Mouse (Mus musculus) limb, embryonic 12.5 days (tissue): Measurements from ENCODE around the gene Inf2. TPM values are rescaled to one million over a fixed set of nuclear protein-coding genes. Genes with fewer than 3 reads are reported as not detected.

Source experiments
- ATAC-seq: fragments of 200-750 bp; cut with Nextera tagmentation; 2 replicates; pipeline ENCODE4 v1.8.0; 2017; ENCODE audit warnings: low read depth, moderate TSS enrichment; ENCODE audit not compliant: insufficient number of reproducible peaks, insufficient read depth, low FRiP score, low TSS enrichment
- H3K27ac ChIP-seq: fragments of 300-500 bp; sonication (generic); 2 replicates; pipeline ENCODE4 v1.5.1; 2016; ENCODE audit warnings: mild to moderate bottlenecking, moderate library complexity
- H3K27me3 ChIP-seq: fragments of 300-500 bp; sonication (generic); 2 replicates; pipeline ENCODE4 v1.6.1; 2016; ENCODE audit warnings: mild to moderate bottlenecking, moderate library complexity
- H3K36me3 ChIP-seq: fragments of 300-500 bp; sonication (generic); 2 replicates; pipeline ENCODE4 v1.6.1; 2016; ENCODE audit warnings: mild to moderate bottlenecking, moderate library complexity
- H3K4me1 ChIP-seq: fragments of 300-500 bp; sonication (generic); replicated peaks from 2 replicates; pipeline ENCODE4 v1.6.1; 2016
- H3K4me2 ChIP-seq: fragments of 300-500 bp; sonication (generic); 2 replicates; pipeline ENCODE4 v1.6.1; 2016; ENCODE audit warnings: mild to moderate bottlenecking, moderate library complexity
- H3K4me3 ChIP-seq: fragments of 300-500 bp; sonication (generic); replicated peaks from 2 replicates; pipeline ENCODE4 v1.5.1; 2016; ENCODE audit warnings: mild to moderate bottlenecking
- H3K9ac ChIP-seq: fragments of 300-500 bp; sonication (generic); replicated peaks from 2 replicates; pipeline ENCODE4 v1.6.1; 2016; ENCODE audit warnings: mild to moderate bottlenecking, moderate library complexity
- H3K9me3 ChIP-seq: fragments of 300-500 bp; sonication (generic); 2 replicates; pipeline ENCODE4 v1.6.1; 2016; ENCODE audit warnings: mild to moderate bottlenecking, moderate library complexity
- WGBS: fragments of 180-500 bp; shearing (Covaris S2); methylation state at CpG from one replicate; pipeline ENCODE4 v1.1.7; 2016; 5-methylcytosine and 5-hydroxymethylcytosine counted together
- polyA plus RNA-seq: library from polyadenylated mRNA; unstranded; fragments of >200 nt; fragmentation: Nextera tagmentation; extraction: Ambion mirVana; gene quantifications from 2 replicates; pipeline ENCODE4 v1.2.1, GENCODE M21; 2016

The Inf2 gene
- polyA plus RNA-seq, 1 experiment from 2014 or later: 2.0 TPM

DNA sequence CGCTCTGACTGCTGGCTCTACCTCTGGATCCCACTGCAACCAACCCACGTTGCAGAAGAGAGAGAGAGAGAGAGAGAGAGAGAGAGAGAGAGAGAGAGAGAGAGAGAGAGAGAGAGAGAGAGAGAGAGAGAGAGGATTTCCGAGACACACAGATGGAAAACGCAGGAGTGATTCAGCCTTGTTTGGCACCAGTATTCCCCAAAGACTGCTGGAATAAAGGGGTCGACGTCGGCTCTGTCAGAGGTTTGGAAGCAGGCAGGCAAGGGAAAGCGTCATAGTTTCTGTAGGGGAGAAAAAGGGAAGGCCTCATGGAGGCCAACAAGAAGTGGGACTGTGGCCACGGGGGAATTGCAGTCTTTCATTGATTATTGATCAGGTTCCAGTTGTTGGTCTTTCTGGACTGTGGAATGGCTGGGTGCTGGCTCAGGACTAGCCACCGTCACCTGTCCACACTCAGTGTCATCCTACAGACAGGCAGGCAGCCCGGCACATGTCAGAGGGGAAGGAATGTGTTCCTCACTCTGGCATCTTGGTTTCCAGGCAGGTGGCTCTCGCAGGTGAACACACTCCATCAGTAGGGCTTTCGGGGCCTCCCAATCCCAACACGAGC lies 8.4 kb downstream of the Inf2 start:
- H3K4me2 ChIP-seq: no peak overlapping the region
- 77% methylated on average over 14 of the region's 14 CpGs for WGBS
- H3K36me3 ChIP-seq: no peaks in the 10 kb centered on the region
- no peaks in the 10 kb centered on the region for H3K9me3 ChIP-seq
- H3K27me3 ChIP-seq: no peaks in the 10 kb centered on the region
- H3K4me1 ChIP-seq: peaks cover 36% of the 10 kb centered on the region
- no peak overlapping the region for H3K4me3 ChIP-seq
- H3K9ac ChIP-seq: no peak overlapping the region
- no peak overlapping the region for H3K27ac ChIP-seq
- ATAC-seq: no peak

DNA sequence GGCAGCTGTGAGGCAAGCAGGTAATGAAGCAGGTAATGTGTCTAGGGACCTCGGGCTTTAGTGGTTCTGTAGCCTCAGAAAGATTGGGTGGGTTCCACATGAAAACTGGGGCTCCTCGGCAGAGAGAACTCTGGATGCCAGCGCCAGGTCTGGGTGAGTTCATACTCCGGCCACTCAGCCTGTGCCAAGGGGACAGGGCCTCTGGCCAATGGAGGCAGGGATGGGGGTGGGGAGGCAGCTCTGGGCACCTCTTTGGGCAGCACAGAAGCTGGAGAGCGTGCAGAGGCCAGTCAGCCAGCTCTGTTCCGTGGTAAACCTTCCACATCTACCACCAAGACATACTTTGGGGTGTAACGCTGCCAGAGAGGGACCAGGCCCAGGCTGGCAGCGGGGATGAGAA lies 9.0 kb downstream of the Inf2 start:
- peaks cover 40% of the 10 kb centered on the region for H3K4me1 ChIP-seq

DNA sequence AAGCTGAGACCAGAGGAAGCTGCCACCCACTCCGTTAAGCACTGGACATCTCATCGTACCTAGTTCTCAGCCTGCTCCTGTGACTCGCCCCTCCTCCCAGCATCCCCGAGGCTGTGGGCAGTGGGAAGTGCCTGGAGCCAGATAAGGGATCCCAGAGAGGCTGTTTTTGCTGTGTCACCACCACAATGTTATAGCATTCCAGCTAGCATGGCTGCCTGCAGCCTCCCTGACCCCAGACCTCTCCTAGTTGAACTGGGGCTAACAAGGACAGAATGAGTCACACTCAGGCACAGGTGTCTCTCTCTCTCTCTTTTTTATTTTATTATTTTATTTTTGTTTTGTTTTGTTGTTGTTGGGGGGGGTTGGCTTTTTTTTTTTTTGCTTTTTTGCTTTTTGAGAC lies 10.6 kb downstream of the Inf2 start:
- Histone ChIP-seq H3K9me3 (no peaks in the 10 kb centered on the region), H3K27me3 (no peaks in the 10 kb centered on the region), H3K36me3 (no peaks in the 10 kb centered on the region), H3K4me3 (no peak overlapping the region), H3K4me2 (no peak overlapping the region), H3K4me1 (peaks cover 34% of the 10 kb centered on the region), H3K9ac (no peak overlapping the region), H3K27ac (no peak overlapping the region)
- ATAC-seq: no peak
- WGBS: 27% methylated on average over 4 of the region's 4 CpGs

More for the DNA sequence above, 9.0 kb downstream of the Inf2 start:
- H3K27me3 ChIP-seq: no peaks in the 10 kb centered on the region
- WGBS: 85% methylated on average over 8 of the region's 8 CpGs
- no peaks in the 10 kb centered on the region for H3K36me3 ChIP-seq
- H3K9me3 ChIP-seq: no peaks in the 10 kb centered on the region
- H3K9ac ChIP-seq: no peak overlapping the region
- H3K4me2 ChIP-seq: no peak overlapping the region
- ATAC-seq: no peak
- H3K4me3 ChIP-seq: no peak overlapping the region
- no peak overlapping the region for H3K27ac ChIP-seq

DNA sequence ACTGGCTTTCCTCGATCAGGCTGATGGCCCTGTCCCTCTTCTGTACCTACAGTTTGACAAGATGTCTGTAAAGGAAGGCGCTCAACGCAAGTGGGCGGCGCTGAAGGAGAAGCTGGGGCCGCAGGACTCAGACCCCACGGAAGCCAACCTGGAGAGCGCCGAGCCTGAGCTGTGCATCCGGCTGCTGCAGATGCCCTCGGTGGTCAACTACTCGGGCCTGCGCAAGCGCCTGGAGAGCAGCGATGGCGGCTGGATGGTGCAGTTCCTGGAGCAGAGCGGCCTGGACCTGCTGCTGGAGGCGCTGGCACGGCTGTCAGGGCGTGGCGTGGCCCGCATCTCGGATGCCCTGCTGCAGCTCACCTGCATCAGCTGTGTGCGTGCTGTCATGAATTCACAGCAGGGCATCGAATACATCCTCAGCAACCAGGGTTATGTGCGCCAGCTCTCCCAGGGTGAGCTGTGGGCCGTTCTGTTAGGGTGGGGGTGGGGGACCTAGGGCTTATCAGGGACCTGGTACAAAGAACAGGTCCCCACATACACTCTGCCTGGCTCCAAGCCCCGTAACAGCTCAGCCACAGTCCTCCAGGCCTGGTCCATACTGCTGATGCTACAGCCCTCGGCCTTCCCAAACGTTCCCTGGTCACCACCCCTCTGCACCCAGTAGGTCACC lies 11.5 kb downstream of the Inf2 start:
- H3K36me3 ChIP-seq: no peaks in the 10 kb centered on the region
- H3K4me3 ChIP-seq: no peak overlapping the region
- no peak overlapping the region for H3K9ac ChIP-seq
- 88% methylated on average over 30 of the region's 30 CpGs for WGBS
- no peak overlapping the region for H3K4me2 ChIP-seq
- H3K9me3 ChIP-seq: no peaks in the 10 kb centered on the region
- no peaks in the 10 kb centered on the region for H3K27me3 ChIP-seq
- ATAC-seq: no peak
- H3K27ac ChIP-seq: no peak overlapping the region
- peaks cover 34% of the 10 kb centered on the region for H3K4me1 ChIP-seq

DNA sequence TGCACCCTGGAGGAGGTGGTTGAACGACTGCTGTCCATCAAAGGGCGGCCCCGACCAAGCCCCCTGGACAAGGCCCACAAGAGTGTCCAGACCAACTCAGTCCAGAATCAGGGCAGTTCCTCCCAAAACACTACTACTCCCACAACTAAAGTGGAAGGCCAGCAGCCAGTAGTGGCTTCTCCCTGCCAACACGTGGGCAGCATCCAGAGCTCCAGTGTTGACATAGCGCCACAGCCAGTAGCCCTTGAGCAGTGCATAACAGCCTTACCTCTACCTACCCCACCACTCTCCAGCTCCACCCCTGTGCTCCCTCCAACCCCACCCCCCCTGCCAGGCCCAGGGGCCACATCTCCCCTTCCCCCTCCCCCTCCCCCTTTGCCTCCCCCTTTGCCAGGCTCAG lies 15.4 kb downstream of the Inf2 start:
- Histone ChIP-seq H3K4me3 (no peak overlapping the region), H3K4me1 (peaks cover 22% of the 10 kb centered on the region; the same call in 1 of the 2 replicates), H3K9me3 (no peaks in the 10 kb centered on the region), H3K36me3 (no peaks in the 10 kb centered on the region), H3K9ac (no peak overlapping the region), H3K27me3 (no peaks in the 10 kb centered on the region), H3K27ac (no peak overlapping the region), H3K4me2 (no peak overlapping the region)
- WGBS: 85% methylated on average over 5 of the region's 5 CpGs
- ATAC-seq: no peak

DNA sequence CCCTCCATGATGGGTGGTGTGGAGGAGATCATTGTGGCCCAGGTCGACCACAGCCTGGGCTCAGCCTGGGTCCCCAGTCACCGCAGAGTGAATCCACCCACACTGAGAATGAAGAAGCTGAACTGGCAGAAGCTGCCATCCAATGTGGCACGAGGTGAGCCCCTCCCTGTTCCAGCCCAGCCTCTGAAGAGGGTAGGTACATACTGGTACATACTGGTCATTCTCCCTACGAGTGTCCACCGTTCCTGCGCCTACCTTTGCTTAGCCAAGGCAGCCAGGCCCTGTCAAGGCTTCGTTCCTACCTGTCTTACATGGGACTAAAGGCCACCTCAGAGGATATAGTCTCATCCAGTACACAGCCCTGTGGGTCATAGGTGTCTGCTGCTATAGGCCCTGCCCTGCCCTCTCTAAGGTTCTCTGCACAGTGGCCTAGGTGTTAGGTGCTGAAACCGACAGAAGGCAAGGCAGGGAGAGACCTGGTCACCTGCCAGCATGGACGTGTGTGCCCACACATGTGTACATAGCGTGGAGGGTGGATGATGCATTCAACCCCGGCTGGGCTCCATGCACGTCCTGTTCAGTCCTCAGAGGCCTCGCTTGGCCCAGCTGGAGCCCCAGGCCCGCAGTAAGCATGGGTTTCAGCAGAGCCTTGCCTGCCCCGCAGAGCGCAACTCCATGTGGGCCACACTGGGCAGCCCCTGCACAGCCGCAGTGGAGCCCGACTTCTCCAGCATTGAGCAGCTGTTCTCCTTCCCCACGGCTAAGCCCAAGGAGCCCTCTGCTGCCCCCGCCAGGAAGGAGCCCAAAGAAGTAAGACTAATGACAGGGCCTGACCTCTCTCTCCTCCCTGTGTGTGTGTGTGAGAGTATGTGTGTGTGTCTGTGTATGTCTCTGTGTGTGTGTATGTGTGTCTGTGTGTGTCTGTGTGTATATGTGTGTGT lies 16.4 kb downstream of the Inf2 start:
- no peak overlapping the region for H3K27ac ChIP-seq
- WGBS: 61% methylated on average over 20 of the region's 20 CpGs
- peaks cover 20% of the 10 kb centered on the region; the same call in 1 of the 2 replicates for H3K4me1 ChIP-seq
- H3K4me3 ChIP-seq: no peak overlapping the region
- H3K27me3 ChIP-seq: no peaks in the 10 kb centered on the region
- 0 out of 2 replicates have a peak overlapping the region, but pooled peaks have one; percentile 37 for H3K9ac ChIP-seq
- no peak overlapping the region for H3K4me2 ChIP-seq
- H3K36me3 ChIP-seq: no peaks in the 10 kb centered on the region
- H3K9me3 ChIP-seq: no peaks in the 10 kb centered on the region
- ATAC-seq: peak; percentile 33; the same call in 1 of the 2 replicates

DNA sequence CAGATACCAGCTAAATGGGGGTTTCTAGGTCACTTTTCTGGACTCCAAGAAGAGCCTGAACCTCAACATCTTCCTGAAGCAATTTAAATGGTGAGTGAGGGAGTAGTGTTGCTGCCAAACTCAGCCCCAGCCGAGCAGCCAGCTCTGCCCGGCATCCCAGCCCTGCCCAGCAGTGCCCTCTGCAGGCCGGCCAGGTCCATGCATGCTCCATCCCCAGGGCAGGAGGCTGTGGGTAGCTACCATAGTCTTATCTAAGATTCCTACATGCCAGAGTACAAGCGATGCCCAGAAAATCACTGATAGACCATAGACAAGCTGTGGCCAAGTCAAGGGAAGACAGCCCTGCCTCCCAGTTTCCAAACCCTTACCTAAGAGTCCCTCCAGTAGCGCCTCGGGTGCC lies 17.2 kb downstream of the Inf2 start:
- no peak for ATAC-seq
- Histone ChIP-seq H3K27ac (no peak overlapping the region), H3K36me3 (no peaks in the 10 kb centered on the region), H3K9me3 (no peaks in the 10 kb centered on the region), H3K4me2 (no peak overlapping the region), H3K27me3 (no peaks in the 10 kb centered on the region), H3K4me1 (peaks cover 20% of the 10 kb centered on the region; the same call in 1 of the 2 replicates), H3K9ac (no peak overlapping the region), H3K4me3 (no peak overlapping the region)
- WGBS: 48% methylated on average over 6 of the region's 6 CpGs

DNA sequence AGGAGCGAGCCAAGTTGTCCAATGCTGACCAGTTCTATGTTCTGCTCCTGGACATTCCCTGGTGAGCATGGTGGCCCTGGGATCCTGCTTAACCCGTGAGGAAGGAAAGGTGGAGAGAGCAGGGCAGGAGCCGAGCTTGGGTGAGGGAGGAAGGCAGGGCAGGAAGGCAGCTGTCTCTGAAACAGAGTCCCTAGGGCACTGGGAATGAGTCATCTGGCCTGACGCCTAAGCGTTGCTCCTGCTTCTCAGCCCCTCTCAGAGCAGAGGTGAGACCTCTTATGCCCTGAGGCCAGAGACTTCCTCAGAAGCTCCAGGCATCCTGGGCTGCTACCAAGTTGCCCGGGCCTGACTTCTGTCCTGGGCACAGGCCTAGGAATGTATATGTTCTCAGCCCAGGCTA lies 18.4 kb downstream of the Inf2 start:
- H3K9ac ChIP-seq: no peak overlapping the region
- no peaks in the 10 kb centered on the region for H3K9me3 ChIP-seq
- no peak for ATAC-seq
- peaks cover 9% of the 10 kb centered on the region; the same call in 1 of the 2 replicates for H3K36me3 ChIP-seq
- H3K27me3 ChIP-seq: no peaks in the 10 kb centered on the region
- H3K4me2 ChIP-seq: no peak overlapping the region
- H3K4me3 ChIP-seq: no peak overlapping the region
- WGBS: 73% methylated on average over 6 of the region's 6 CpGs
- peaks cover 20% of the 10 kb centered on the region; the same call in 1 of the 2 replicates for H3K4me1 ChIP-seq
- H3K27ac ChIP-seq: no peak overlapping the region

DNA sequence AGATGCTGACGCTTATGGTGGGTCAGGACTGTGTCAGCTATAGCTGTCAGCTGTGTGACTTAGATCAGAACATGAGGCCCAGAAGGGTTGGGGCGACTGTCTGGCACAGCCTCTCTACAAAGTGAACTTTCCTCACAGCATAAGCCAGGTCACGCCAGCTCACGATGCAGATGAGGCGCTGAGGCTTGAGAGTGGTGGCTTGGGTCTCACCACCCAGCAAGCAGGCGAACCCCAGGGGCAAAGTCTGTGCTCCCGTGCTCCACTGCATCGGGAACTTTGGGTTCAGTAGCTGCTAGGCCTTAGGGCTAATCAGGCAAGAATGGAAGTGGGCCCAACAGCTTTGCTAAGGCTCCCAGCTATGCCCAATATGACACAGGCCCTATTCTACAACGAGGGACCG lies 20.4 kb downstream of the Inf2 start:
- H3K27ac ChIP-seq: no peak overlapping the region
- ATAC-seq: no peak
- no peak overlapping the region for H3K9ac ChIP-seq
- peaks cover 16% of the 10 kb centered on the region; the same call in 1 of the 2 replicates for H3K4me1 ChIP-seq
- WGBS: 93% methylated on average over 10 of the region's 10 CpGs
- no peaks in the 10 kb centered on the region for H3K9me3 ChIP-seq
- no peak overlapping the region for H3K4me2 ChIP-seq
- no peak overlapping the region for H3K4me3 ChIP-seq
- H3K27me3 ChIP-seq: no peaks in the 10 kb centered on the region
- H3K36me3 ChIP-seq: peaks cover 9% of the 10 kb centered on the region; the same call in 1 of the 2 replicates

DNA sequence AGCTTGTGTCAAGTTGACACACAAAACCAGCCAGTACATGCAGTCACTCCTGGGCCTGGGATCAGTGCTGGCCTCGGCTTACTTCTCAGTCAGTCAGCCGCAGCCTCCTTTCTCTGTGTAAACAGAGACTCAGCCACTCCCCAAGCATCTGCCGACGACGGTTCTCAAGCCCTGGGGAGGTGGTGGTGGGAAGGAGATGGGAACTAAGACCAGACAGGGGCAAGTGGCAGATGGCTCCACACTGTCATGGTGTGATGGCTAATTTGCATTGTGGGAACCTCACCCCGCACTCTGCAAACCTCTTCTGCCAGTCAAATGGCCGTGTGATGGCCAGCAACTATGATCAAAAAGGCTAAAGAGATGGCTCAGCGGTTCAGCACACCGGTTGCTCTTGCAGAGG lies 28.1 kb downstream of the Inf2 start:
- H3K36me3 ChIP-seq: peaks cover 3% of the 10 kb centered on the region; the same call in 1 of the 2 replicates
- H3K4me2 ChIP-seq: no peak overlapping the region
- no peaks in the 10 kb centered on the region for H3K9me3 ChIP-seq
- 47% methylated on average over 9 of the region's 9 CpGs for WGBS
- H3K4me1 ChIP-seq: peaks cover 28% of the 10 kb centered on the region
- H3K27ac ChIP-seq: 0 out of 2 replicates have a peak overlapping the region, but pooled peaks have one; percentile 13
- peaks cover 31% of the 10 kb centered on the region for H3K27me3 ChIP-seq
- H3K9ac ChIP-seq: no peak overlapping the region
- no peak for ATAC-seq
- no peak overlapping the region for H3K4me3 ChIP-seq

DNA sequence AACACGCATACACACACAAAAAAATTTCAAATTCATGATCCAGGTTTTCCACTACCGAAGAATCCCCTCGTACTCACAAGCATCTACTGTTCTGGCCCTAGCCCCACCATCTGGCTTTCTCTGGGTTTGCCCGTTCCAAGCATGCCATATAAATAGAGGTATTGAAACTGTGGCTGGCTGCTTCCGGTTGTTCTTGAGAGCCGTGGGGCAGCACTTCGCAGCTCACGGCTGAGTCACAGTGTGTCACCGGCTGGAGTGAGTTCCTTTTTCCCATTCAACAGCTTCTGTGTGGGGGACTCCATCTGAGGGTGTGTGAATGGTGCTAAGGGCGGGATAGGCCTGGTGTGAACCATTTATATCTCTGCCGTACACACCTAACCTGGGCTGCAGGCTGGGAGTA lies 28.6 kb downstream of the Inf2 start:
- Histone ChIP-seq H3K27ac (no peak overlapping the region), H3K36me3 (no peaks in the 10 kb centered on the region), H3K4me2 (no peak overlapping the region), H3K4me3 (no peak overlapping the region), H3K9me3 (no peaks in the 10 kb centered on the region), H3K9ac (no peak overlapping the region), H3K27me3 (peaks cover 34% of the 10 kb centered on the region), H3K4me1 (peaks cover 28% of the 10 kb centered on the region)
- WGBS: 85% methylated on average over 11 of the region's 11 CpGs
- ATAC-seq: no peak
